Mouse (Mus musculus) erythroblast, embryonic 14.5 days (primary cell): Measurements from ENCODE around the gene Dlk2.

ENCODE experiments used
- GATA1 ChIP-seq: IDR thresholded peaks from 2 replicates; pipeline ENCODE4 v1.6.1; 2012; ENCODE audit warnings: low read length, inconsistent platforms, mixed read lengths
- TAL1 ChIP-seq: IDR thresholded peaks from 3 replicates; pipeline ENCODE4 v1.6.1; 2012; ENCODE audit warnings: low read length, inconsistent platforms, mixed read lengths

GRCm38 (mm10) chr17:46282483-46283123 is 14.6 kb upstream of the Dlk2 start, which contains the start of gene Tjap1:
- TF ChIP-seq GATA1: no peak
- TF ChIP-seq TAL1: no peak
